Mouse (Mus musculus): ENCODE data around the gene Mettl23. TPM values are rescaled to one million over a fixed set of nuclear protein-coding genes. Genes with fewer than 3 reads are reported as not detected.

The Mettl23 gene
- 10 to 100 TPM; 23.8 to 29.5 TPM for total RNA-seq (2021)

DNA sequence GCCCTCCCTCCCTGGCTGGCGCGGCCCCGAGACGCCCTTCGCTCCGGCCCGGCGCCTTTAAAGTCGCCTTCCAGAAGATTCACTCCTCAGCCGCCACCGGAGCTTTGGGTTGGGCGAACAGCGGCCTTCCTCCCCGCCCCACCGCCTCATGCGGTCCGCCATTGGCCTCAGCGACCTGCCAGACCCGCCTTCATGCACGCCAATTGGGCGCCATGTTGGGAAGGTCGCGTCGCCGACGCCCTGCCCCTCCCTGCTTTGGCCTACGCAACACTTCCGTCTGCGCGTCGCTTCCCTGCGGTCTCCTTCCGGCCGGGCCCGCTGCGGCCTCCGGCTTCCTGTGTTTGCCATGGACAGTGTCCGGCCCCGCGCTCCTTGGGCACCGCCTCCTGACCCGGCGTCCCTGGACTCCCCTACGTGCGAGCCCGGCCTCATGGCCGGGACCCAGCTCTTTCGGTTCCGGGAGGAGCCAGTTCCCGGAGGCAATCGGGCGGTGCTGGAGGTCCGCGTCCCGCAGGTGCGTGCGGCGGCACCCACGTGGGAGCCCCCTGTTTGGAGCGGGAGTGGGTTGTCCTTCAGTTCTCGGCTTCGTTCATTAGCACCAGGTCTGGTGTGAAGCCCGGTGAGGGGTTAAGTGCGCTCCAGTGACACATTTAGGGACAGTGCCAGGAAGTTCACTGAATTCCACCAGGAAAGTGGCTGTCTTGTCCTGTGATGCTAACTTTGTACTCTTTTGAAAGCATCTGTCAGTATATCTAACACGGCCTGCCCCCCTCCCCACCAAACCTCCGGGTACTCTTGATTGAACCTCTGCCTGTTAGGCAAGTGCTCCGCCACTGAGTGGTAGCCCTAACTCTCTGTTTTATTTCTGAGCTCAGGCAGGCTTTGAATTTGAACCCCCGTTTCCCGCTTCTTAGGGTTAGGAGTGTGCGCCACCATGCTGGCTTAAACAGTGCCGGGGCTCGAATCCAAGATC, at the start of gene Mettl23, which contains the start of gene Jmjd6:
TSS of gene Mettl23 (plus strand) at position 18 of the 973 bp plus-strand sequence.
TSS of gene Jmjd6 (minus strand) at position 189 of the 973 bp plus-strand sequence.
- DNase-seq (ENCODE audit: extremely low spot score in 1 of 2, low spot score in 1 of 2): peak; percentile 84 to 93

DNA sequence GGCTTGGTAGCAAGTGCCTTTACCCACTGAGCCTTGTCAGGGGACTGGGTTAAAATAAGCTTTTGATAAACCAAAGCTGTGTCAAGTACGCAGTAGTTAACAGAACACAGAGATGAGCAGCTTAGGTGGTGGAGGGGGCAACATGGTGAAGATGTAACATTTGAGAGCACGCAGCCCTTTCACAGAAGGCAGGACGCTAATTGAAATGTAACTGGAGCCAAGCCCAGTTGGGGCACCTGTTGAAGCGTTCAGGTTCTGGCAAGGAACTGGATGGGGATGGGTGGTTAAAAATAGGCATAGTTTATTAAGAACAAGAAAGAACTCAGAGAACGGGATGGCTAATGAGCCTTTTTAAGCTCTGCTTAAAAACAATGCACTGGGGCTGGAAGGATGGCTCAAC, 43.7 kb upstream of the Mettl23 start:
- no peak for DNase-seq (ENCODE audit: extremely low spot score in 1 of 2, low spot score in 1 of 2)

DNA sequence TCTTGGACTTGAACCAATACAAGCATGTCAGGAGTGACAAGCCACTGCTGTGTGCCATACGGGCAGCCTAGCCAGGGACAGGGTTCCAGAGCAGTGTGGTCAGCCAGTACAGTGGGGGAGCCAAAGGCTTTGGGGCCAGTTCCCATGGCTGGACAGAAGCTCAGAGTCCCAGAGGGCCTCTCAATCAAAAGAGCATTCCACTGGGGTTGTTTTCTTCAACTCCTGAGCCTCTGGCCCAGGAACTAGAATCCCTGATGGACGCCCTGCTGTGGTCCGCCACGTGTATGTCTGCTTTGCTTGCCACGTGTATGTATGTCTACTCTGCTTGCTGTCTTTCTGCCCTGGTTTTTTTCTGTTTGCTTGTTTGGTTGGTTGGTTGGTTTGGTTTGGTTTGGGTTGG, 42.0 kb upstream of the Mettl23 start:
- DNase-seq (ENCODE audit: extremely low spot score in 1 of 2, low spot score in 1 of 2): no peak

DNA sequence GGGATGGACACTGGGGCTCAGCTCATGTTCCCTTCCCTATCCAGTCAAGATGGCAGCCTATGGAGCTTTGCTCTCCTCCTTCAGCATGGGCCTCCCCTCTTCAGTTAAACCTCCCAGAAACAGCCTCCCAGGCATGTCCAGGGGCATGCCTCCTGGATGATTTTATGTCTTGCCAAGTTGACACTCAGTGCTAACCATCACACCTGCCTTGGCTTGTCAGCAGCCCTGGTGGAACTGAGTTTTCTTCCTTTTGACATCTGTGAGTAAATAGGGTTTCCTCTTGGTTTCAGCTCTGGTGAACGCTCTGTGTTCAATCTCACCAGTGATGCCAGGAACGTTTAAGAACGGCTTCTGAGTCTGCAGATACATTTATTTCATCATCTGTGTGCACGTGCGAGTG, 40.4 kb upstream of the Mettl23 start:
- no peak for DNase-seq (ENCODE audit: extremely low spot score in 1 of 2, low spot score in 1 of 2)

DNA sequence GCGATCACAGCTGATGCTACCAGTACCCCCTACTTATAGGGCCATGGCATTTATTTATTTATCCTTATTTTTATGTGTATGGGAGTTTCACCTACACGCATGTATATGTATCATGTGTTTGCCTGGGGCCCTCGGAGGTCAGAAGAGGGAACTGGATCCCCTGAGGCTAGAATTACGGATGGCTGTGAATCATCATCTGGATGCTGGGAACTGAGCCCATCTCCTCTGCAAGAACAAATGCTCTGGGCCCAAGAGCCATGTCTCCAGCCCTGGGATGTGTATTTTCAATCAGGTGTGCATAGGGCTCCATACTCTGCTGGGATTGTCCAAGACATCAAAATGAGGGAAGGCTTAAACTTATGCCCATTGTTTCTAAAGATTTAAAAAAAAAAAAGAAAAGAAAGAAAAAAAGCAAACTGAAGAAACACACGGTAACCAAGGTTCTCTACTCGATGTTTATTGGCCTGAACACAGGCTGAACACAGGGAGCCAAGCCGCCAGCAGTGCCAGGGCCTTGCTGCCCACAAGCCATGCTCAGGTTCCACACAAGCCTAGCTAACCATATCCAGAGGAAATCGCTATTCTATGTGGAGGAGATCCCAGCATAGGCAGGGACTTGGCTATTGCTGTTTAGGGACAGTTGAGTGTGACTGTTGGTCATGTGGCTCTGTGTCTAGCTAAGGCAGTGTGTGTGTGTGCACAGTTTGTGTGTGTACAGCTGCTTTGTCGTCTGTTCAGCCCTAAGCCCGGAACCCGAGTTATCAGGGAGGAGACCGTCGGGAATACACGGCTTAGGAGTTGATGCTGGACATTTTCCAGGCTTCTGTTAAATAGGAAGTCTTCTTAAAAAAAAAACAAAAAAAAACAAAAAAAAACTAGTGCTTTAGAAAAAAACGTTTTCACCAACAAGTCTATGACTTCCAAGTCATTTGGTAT, 36.7 kb upstream of the Mettl23 start:
- no peak for DNase-seq (ENCODE audit: extremely low spot score in 1 of 2, low spot score in 1 of 2)

DNA sequence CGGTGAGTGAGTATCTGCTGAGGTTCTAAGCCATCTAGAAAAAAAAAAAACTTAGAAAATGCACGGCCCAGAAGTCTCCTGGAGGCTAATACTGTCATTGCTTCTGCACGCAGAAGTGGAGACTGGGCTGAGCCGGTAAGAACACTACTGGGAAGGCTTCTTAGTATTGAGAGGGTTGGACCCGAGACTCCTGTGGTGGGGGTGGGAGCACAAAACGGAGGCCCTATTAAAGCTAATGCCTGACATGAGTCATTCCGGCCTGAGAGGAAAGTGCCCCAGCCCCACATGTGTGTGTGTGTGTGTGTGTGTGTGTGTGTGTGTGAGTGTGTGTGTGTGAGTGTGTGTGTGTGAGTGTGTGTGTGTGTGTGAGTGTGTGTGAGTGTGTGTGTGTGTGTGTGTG, 36.0 kb upstream of the Mettl23 start:
- DNase-seq (ENCODE audit: extremely low spot score in 1 of 2, low spot score in 1 of 2): no peak

DNA sequence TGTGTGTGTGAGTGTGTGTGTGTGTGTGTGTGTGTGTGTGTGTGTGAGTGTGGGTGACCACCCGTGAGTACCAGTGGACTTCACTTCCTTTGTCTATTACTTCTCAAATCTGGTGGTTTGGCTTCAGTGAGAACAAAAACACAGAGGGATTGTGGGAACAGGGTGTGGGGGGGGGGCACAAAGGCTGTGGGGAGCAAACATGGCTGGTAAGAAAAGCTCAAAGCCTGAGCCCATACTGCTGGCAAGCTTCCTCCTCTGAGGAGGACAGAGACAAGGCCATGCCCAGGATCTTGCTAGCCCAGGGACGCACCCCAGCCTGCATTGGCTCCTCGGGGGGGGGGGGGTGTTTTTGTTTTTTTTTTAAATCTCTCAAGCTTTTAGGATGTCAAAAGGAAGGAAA, 35.6 kb upstream of the Mettl23 start:
- no peak for DNase-seq (ENCODE audit: extremely low spot score in 1 of 2, low spot score in 1 of 2)

DNA sequence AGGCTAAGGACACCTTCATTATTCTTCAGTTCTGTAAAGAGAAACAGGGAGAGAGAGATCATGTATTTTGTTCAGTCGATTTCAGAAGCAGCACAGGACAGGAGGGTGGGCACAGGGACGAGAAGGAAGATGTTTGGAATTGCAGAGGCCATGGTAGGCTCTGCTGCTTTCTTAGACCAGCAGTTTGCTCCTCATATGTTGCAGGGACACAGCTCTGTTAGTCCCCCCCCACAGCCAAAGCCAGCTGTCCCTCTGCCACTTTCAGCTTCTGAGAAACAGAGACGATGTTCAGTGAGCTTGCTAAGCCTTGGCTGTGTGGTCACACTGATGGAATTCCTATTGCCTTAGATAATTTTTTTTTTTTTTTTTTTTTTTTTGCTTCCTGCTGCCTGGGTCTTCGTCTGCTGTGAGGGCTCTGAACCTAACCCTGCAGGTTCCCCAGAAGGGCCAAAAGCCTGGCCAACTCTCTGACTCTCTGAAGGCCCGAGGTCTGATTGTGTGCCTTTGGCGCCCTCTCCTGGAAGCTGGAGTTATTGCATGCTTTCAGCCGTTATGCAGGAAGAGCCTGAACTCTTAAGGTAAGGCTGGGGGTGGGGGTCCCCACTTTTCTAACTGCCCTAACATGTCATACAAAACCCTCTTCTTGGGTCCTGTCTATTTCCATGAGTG, 35.0 kb upstream of the Mettl23 start:
- peak; percentile 79 to 95 for DNase-seq (ENCODE audit: extremely low spot score in 1 of 2, low spot score in 1 of 2)

DNA sequence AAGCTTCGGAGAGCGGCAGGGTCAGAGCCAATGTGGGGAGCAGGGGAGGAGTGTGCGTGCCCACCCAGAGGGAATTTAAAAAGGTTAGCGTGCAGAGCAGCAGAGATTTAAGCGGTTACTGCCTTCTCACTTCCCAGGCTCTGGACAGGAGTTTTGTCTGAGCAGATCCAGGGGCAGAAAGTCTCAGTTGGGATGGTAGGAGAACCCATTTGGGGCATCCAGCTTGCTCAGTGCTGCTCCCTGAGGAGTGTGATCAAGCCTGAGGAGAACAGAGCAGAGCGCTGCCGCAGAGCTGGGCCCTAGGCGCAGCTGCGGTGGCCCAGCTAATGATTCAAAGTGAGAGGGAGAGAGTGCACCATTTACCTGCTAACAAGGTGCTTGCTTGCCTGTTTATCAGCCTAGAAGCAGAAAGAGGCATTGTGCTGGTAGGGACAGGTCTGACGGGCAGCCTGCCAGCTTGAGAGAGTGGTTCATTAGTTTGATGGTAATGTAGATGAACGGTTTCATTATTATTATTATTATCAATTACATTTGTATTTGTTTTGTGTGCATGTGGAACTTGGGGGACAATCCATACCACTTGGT, 34.2 kb upstream of the Mettl23 start:
- no peak for DNase-seq (ENCODE audit: extremely low spot score in 1 of 2, low spot score in 1 of 2)

DNA sequence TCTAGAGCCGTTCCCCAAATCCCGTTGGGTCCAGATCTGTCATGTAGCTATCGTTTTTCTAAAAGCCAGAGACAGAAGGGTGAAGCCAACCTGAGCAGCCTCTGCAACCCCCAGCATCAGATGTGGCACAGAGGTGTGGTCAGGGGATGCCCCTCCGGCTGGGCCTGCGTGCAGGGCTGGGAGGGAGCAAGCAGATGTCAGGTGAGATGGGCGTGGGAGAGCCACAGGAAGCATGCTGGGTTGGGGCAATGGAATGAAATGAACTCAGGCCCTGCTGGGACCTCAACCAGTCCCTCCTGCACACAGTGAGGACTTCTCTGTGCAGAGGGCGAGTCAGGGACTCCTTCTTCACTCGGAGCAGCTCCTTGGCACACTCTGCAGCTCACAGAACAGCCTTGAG, 33.6 kb upstream of the Mettl23 start:
- no peak for DNase-seq (ENCODE audit: extremely low spot score in 1 of 2, low spot score in 1 of 2)

DNA sequence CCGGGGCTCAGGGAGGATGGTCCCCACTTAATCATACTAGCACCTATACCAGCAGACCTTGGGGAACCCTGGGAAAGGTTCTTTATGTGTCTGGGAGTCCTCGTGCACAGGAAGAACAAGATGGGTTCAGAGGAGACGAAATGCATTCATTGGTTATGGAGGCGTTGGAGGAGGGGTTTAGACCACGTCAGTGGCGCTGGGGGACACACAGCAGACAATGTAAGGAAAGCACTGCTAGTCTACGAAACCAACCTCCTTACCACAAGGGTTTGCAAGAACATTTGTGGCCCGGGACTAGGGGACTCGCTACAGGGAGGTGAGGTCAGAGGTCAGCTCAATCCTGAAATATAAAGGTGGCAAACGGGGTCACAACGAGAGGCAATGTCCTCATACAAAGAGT, 32.5 kb upstream of the Mettl23 start:
- DNase-seq (ENCODE audit: extremely low spot score in 1 of 2, low spot score in 1 of 2): no peak

DNA sequence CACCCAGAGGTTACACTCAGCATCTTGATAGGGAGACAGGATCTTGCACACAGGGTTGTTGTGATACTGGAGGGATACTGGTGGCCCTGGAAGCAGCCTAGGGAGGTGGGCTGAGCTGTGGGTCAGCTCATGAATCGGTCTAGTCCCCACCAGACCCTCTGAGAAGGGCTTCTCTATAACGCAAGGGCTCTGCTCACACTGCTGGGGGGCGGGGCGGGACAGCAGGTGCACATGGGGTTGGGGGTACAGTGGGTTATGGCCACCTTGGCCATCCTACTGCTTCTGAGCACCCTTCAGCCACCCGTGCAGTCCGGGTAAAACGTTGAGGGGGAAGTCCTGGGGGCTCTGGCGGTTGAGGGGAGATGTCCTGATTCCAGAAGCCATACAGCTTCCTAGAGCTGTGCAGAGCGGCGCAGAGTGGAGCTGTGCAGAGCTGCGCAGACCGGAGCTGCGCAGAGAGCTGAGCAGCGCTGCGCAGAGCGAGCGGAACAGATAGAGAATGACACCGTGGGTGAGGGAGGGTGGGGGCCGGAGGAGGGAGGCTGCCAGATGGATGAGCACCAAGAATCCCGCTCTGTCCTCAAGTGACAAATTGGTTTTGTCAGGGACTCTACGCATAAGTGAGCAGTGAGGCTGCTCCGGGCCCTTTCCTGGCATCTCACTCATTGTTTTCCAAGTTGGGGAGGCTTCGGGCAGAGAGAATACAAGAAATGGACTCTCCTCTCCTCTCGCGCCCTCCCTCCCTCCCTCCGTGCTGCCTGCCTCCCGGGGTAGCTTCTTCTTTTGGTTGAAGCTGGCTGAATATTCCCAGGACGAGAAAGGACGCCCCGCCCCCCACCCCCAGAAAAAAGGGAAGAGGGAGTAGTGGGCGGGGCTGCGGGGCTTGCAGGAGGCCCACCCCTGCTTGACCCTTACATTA, 31.8 kb upstream of the Mettl23 start:
- peak; percentile 54 to 60 for DNase-seq (ENCODE audit: extremely low spot score in 1 of 2, low spot score in 1 of 2)

DNA sequence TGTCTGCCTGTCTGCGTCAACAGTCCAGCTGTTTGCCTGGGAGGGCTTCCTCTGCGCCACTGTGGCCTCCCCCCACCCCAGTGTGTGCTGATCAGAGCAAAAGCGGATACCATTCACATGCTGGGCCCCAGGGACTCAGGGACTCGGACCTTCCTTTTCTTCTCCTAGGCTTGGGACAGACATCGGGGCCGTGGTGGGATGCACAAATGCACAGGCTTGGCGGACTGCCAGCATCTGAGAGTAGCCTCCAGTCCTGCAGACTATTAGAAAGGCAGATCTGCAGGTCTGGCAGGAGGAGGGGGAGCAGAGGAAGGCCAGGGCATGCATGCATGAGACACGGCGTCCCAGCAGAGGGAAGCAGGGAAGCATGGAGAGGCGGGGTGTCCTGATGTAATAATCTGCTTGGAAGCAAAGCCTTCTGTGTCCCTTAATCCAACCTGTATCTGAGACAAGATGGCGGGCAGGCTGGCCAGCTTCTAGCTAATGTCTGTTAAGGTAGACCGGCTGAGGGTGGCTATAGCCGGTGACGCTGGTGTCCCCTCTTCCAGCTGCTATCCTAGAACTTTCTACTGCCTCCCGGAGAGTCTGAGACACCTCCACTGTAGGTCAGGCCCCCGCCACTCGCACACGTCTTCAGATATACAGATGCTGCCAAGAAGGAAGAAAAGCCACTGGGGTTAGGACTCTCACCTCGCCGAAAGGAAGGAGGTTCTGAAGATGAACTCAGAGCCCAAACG, 30.1 kb upstream of the Mettl23 start:
- DNase-seq (ENCODE audit: extremely low spot score in 1 of 2, low spot score in 1 of 2): no peak

DNA sequence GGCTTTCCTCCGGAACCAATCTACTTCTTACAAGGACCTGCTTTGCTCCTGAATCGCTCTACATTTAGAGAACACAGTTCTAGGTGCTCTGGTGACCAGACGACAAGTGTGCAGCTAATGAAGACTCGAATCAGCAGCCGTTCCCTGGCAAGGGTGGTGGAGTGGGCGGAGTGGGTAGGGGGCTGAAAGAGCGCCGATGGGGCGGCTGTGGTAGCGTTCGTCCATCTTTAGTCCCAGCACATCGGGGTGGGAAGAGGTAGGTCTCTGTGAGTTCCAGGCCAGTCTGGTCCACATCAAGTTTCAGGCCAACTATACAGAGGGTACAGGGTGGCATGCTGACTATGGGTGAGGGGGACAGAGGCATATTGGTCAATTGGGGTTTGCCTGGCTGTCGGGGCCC, 29.5 kb upstream of the Mettl23 start:
- DNase-seq (ENCODE audit: extremely low spot score in 1 of 2, low spot score in 1 of 2): no peak

DNA sequence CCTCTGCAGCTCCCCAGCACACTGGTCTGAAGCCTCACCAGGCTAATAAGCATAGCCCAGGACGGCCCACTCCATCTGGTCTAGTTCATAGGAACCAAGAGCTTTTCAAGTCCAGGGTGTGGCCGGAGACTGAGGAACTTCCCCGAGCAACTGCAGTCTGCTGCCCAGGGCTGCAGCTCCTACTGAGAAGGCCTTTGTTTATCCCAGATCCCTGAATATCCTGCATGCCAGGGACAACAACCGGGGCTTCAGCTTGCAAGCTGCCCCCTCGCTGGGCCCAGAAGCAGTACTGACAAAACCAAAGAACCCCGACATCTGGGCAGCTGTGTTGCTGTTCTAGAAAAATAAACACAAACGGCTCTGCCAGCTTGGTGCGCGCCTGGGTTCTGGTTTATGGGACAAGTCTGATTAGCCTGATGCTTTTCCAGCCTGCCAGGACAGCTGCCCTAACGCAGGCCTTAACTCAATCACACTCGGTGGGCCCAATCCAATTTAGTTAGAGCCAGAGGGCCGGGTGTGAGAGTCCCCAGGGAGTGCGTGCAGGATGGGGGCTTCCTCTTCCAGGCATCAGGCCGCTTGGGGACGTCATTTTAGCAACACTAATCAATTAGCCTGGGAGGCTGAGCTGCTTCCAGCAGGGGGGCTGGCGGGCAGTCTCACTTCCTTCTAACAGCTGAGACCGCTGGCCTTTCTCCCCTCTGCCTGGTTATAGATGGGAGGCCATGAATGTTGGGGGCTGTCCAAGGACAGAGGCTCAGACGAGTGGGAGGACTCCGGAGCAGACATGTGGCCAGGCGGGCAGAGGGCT, 28.8 kb upstream of the Mettl23 start:
- DNase-seq (ENCODE audit: extremely low spot score in 1 of 2, low spot score in 1 of 2): no peak

DNA sequence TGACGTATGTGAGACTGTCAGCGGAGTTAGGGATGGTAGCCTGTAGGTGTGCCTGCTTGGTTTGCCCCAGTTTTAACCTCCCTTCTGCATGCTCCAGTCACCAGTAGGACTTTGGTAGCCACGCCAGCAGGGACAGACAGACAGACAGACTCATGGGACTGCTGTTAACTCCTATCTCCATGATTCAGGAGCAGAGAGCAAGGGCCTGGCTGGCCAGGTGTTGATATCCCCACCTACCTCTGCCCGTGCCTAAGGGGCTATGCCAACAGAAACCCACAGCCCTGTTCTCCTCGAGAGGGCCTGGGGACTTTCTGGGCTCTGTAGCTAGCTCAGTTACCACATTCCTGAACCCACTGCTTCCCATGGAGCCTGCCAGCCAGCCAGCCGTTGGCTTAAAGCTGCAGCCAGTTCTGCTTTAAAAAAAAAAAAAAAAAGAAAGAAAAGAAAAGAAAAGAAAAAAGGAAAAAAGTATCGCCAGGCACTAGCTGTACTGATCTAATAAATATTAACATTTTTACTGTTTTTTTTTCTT, 28.1 kb upstream of the Mettl23 start:
- no peak for DNase-seq (ENCODE audit: extremely low spot score in 1 of 2, low spot score in 1 of 2)

DNA sequence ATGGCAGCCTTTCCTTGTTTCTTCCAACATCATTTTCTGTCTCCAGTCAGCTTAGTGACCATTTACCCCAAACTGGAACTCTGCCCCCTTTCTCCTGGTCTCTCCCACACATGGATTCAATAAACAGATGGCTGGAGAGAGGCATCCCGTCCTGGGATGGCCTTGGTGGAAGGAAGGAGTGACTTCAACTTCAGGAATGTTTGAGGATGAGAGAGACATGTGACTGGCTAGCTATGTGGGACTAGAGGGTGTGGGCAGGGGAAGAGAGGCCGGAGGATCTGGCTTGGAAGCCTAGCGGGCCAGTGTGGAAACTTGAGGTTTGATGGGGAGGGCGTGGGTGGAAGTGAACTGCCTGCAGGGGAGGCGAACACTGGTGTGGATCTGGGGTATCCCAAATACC, 26.3 kb upstream of the Mettl23 start:
- DNase-seq (ENCODE audit: extremely low spot score in 1 of 2, low spot score in 1 of 2): no peak
